Mouse (Mus musculus): ENCODE results near the gene Gpr37l1.

- TF ChIP-seq POLR2A (IDR thresholded peaks at IDR 0.05; ENCODE audit: borderline replicate concordance, control insufficient read depth, low read depth, low read length), result no peak
- no peak for TF ChIP-seq CTCF (IDR thresholded peaks at IDR 0.05; ENCODE audit: control insufficient read depth, insufficient read depth, low read length)
These were observed 4.5 kb upstream of the Gpr37l1 start for GRCm38 (mm10) chr1:135171984-135172383.

All from bone marrow, adult 2 months (tissue).